Mouse (Mus musculus) lung, adult 2 months (tissue): ENCODE measurements around the gene Sh3glb1. TPM values are rescaled to one million over a fixed set of nuclear protein-coding genes. Genes with fewer than 3 reads are reported as not detected.

Source experiments
- DNase-seq: peaks from one replicate; pipeline ENCODE4 v3.0.0; 2022
- H3K4me1 ChIP-seq: fragments of 200-500 bp; 2 replicates; pipeline ENCODE4 v1.6.1; 2011; ENCODE audit warnings: low read length; ENCODE audit not compliant: control insufficient read depth, insufficient read depth
- H3K4me3 ChIP-seq: fragments of 200-500 bp; replicated peaks from 2 replicates; pipeline ENCODE3; 2011; ENCODE audit warnings: low read depth, mild to moderate bottlenecking, control low read depth, low read length; ENCODE audit errors: extremely low read depth
- CTCF ChIP-seq: fragments of 200-500 bp; IDR thresholded peaks from 2 replicates; pipeline ENCODE4 v1.5.1; 2011; ENCODE audit warnings: mild to moderate bottlenecking, low read length, control low read depth; ENCODE audit not compliant: insufficient read depth
- POLR2A ChIP-seq: fragments of 200-500 bp; IDR thresholded peaks from 2 replicates; pipeline ENCODE4 v1.6.1; 2011; ENCODE audit warnings: low read depth, mild to moderate bottlenecking, control low read depth, low read length, borderline replicate concordance; ENCODE audit errors: extremely low read depth
- WGBS: fragments of 180-500 bp; shearing (Covaris S2); methylation state at CpG from one replicate; pipeline ENCODE4 v1.1.7; 2018; 5-methylcytosine and 5-hydroxymethylcytosine counted together
- polyA plus RNA-seq: library from polyadenylated mRNA; depleted of rRNA; stranded (reverse); fragments of >200 nt; gene quantifications from 2 replicates; pipeline ENCODE4 v1.2.3, GENCODE M21; 2012

Sh3glb1 gene
- polyA plus RNA-seq, 1 experiment = 26.2 TPM

DNA sequence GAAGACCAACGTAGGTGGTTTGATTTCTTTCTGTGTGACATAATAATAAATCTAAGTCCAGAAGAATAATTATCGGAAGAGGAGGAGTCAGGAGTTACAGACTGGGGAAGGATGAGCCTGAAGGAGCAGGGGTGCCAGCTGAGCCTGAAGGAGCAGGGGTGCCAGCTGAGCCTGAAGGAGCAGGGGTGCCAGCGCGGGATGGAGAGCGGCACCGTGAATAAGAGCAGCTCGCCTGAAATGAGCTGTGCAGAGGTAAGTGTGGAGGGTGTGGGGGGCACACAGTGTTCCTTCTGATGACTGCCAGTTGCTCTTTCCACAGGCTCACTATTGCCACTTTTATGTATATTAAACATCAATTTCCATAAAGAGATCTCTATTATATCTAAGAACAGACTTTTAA, 5.1 kb downstream of the Sh3glb1 start:
- TF ChIP-seq POLR2A (no peak), CTCF (no peak)
- WGBS = 44% methylated on average over 7 of the region's 7 CpGs
- DNase-seq = no peak
- Histone ChIP-seq H3K4me3 (no peak overlapping the region), H3K4me1 (peaks cover 32% of the 10 kb centered on the region)

DNA sequence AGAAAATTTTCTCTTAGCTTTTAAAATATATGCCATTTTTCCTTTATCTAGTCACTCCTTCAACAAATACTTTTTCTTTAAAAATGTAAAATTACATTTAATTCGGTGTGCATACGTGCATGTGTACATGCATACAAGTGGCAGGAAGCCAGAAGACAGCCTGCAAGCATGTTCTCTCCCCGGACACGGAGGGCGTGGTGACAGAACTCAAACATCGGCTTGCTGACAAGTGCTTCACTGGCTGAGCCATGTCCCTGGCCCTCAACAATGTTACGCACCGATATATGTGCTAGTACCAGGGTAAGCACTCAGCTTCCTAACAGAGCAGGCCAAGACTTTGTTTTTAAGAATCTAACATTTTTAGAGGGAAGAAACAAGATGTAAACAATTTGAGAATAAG, 5.5 kb downstream of the Sh3glb1 start:
- Histone ChIP-seq H3K4me1 (peaks cover 32% of the 10 kb centered on the region), H3K4me3 (no peak overlapping the region)
- no peak for DNase-seq
- no peak for TF ChIP-seq POLR2A
- TF ChIP-seq CTCF = no peak
- WGBS = 15% methylated on average over 8 of the region's 8 CpGs

DNA sequence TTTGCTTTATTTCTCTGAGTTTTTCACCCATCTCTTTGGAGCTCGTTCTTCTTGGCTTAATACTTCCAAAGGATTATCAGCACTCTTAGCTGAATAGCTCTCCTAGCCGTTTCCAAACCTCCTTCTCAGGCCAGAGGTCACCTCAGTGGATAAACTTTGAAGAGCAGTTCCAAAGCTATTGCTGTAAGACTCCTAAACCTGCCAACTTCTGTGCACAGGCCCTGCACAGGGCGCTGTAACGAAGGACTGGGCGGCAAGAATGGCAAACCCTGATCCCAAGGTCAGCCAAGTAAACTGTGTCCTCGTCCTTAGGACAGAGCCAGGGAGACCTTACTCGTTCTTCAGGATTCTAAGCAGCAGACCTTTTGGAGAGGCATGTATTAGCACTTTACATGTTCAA, 6.0 kb downstream of the Sh3glb1 start:
- WGBS = 30% methylated on average over 7 of the region's 7 CpGs
- TF ChIP-seq POLR2A = no peak
- TF ChIP-seq CTCF = no peak
- Histone ChIP-seq H3K4me1 (peaks cover 32% of the 10 kb centered on the region), H3K4me3 (no peak overlapping the region)
- peak; percentile 38 for DNase-seq

DNA sequence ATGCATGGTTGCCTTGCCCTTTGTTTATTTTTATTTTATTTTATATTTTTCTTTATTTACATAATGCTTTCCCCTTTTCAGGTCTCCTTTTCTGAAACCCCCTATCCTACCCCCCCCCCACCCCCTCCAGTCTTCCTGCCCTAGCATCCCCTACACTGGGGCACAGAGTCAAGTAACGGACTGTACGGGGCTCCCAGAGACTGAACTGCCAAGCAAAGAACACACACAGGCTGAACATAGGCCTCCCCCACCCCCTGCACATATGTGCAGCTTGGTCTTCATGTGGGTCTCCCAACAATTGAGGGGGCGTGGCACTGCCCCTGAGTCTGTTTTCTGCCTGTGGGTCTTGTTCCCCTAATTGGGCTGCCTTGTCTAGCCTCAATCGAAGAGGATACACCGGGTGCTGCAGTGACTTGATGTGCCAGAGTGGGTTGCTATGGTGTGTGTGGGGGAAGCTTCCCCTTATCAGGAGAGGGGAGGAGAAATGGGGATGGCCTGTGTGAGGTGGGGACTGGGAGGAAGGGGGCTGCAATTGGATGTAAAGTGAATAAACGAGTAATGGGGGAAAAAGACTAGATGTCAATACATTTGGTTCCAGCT, 8.4 kb downstream of the Sh3glb1 start:
- WGBS = 73% methylated on average over 6 of the region's 6 CpGs
- no peak overlapping the region for H3K4me3 ChIP-seq
- no peak for DNase-seq
- peaks cover 24% of the 10 kb centered on the region for H3K4me1 ChIP-seq
- TF ChIP-seq CTCF (no peak), POLR2A (no peak)

DNA sequence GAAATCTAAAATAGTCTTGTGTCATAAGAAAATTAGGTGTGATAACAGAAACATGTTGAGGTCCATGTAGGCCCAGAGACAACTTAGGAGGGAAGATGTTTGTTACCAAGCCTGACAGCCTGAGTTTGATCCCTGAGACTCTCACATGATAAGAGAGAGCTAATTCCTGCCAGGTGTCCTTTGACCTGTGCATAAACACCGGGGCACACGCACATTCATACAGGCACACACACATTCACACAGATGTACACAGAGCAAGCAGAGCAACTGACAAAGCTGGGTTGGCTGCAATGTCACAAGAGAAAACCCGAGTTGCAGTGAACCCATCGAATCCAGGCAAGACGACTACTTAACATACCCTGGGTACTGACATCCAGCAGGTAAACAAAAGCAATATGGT, 11.5 kb downstream of the Sh3glb1 start:
- WGBS = 71% methylated on average over 5 of the region's 5 CpGs
- Histone ChIP-seq H3K4me3 (no peak overlapping the region), H3K4me1 (peaks cover 6% of the 10 kb centered on the region)
- DNase-seq = no peak
- no peak for TF ChIP-seq CTCF
- TF ChIP-seq POLR2A = no peak

DNA sequence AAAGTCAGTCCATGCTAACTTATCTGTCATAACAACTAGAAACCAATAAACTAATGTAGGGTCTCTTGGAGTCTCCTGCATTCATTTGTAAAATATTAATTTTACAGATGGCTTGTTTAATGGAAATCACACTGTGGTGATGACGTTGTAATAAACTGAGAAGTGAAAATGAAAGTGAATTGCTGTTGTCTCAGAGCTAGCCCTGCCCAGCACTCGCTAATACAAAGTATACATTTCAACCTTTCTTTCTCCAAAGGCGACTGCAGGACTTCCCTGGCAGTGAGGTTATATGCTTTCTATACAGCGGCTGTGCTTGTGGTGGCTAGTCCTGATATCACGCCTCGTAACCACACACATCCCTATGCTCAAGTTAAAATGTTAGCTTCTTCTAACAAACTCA, 16.2 kb downstream of the Sh3glb1 start:
- 39% methylated on average over 6 of the region's 6 CpGs for WGBS
- TF ChIP-seq CTCF = no peak
- TF ChIP-seq POLR2A = no peak

DNA sequence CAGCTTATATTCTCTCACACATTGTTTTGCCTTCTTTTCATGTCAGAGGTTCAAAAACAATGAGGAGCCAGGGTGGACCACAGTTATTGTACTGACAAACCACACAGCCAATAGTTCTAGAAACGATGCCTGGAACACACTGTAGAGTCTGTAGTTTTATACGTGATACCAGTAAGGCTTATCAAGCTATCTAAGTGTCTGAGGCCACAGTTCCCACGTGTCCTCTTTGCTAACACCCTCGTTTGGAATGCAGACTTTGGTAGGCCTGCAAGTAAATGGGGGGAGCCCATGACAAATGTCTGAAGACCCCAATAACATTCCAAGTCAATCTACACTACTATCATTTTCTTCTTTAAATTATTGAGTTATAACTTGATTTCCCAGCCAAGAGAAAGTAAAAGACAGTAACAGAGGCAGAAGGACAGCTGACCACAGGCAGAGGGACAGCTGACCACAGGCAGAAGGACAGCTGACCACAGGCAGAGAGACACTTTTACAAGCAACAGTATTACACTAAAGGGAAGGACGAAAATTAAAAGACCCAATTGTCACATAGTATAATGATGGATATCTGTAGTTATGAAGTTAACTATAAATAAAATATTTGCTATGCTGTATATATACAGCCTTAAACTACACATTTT, 21.2 kb downstream of the Sh3glb1 start:
- no peak for DNase-seq
- no peak for TF ChIP-seq CTCF
- TF ChIP-seq POLR2A = no peak
- 54% methylated on average over 5 of the region's 5 CpGs for WGBS
- peaks cover 10% of the 10 kb centered on the region for H3K4me1 ChIP-seq
- no peak overlapping the region for H3K4me3 ChIP-seq

More for the DNA sequence above, 16.2 kb downstream of the Sh3glb1 start:
- H3K4me1 ChIP-seq = 0 out of 2 replicates have a peak, but pooled peaks cover 1% of the 10 kb centered on the region
- peak overlapping the region; percentile 42 for H3K4me3 ChIP-seq
- DNase-seq = no peak

DNA sequence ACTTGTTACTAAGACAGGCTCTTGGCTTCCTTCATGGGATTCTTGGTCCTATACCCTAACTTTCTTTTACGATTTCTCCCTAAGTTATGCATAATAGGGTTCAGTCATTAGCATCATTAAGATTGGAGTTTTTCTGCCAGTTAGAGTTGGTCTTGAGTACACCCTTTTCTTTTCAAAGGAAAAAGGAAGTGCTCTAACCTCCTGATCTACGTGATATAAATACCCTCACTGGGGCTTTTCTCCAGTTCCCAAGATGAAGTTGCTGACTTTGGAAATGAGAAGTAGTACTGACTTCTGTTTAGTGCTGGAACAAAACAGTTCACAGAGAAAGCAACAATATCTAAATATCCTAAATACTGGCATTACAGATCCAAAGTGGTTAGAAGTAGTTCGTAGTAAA, 22.2 kb downstream of the Sh3glb1 start:
- no peak for DNase-seq
- TF ChIP-seq CTCF (no peak), POLR2A (no peak)
- 51% methylated on average over 3 of the region's 3 CpGs for WGBS
- Histone ChIP-seq H3K4me1 (peaks cover 10% of the 10 kb centered on the region), H3K4me3 (no peak overlapping the region)

DNA sequence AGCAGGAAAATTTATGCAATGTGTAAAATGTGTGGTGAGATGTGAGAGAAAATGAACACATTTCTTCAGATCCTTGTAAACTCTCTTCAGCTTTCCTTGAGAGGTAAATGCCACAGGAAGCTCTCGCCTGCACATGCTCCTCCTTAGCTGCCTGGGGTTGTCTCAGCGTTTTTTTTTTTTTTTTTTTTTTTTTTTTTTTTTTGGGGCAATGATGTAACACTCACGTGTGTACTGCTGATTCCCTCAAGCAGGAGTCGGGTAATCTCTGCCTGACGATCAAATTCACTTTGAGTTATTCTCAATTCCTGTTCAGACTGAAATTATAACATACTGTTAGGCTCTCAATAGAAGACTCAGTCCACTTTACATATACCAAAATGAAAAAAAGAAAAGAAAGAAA, 23.0 kb downstream of the Sh3glb1 start:
- TF ChIP-seq POLR2A (no peak), CTCF (no peak)
- H3K4me3 ChIP-seq = no peak overlapping the region
- 28% methylated on average over 5 of the region's 5 CpGs for WGBS
- DNase-seq = no peak
- peaks cover 10% of the 10 kb centered on the region for H3K4me1 ChIP-seq

DNA sequence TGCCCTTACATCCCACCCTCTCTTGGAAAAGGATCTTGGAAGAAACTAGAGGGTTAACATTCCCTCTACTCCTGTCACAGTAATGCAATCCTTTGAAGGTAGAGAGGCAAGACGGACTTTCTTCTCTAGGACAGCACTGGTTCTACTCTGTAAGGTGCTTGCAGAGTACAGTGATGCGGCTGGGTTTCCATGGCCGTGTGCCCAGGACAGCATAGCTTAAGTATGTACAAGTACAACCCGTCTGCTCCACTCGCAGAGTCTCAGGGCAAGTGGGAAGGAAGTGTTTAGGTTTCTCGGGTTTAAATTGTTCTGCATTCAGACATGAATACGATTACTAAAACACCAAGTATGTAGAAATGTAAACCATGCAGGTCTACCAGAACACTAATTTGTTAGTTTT, 25.2 kb downstream of the Sh3glb1 start:
- WGBS = 64% methylated on average over 7 of the region's 7 CpGs
- DNase-seq = no peak
- no peak for TF ChIP-seq CTCF
- no peak for TF ChIP-seq POLR2A
- Histone ChIP-seq H3K4me3 (no peak overlapping the region), H3K4me1 (peaks cover 10% of the 10 kb centered on the region)
